Mouse (Mus musculus): ENCODE measurements around the gene Rnf43. TPM values are rescaled to one million over a fixed set of nuclear protein-coding genes. Genes with fewer than 3 reads are reported as not detected.

The Rnf43 gene
- total RNA-seq (2018; cell fraction: chromatin; rRNA removed): 1 to 10 TPM in 20 of 26 experiments, under 1 TPM in 5, not detected in 1; 0.34 to 6.4 (median 2.0) TPM
- total RNA-seq (2018; cell fraction: cytosol; rRNA removed): 1 to 10 TPM in 12 of 26 experiments, under 1 TPM in 14; 0.27 to 1.8 (median 0.98) TPM
- total RNA-seq (2018; cell fraction: nucleus; rRNA removed): 1 to 10 TPM in 23 of 26 experiments, under 1 TPM in 3; 0.92 to 8.1 (median 2.5) TPM
- 0.70 to 0.96 TPM (median 0.83 TPM) in 3 replicates for polyA plus RNA-seq (2018)

- 0% methylated on average over 8 of the region's 8 CpGs for WGBS (ENCODE audit: missing documents)
- H3K27ac ChIP-seq: no peak within 1 kb of the TSS
- peak within 1 kb of the TSS; percentile 49 for H3K4me3 ChIP-seq (ENCODE audit: inconsistent target)
- no peaks in the 10 kb centered on the region for H3K79me2 ChIP-seq (ENCODE audit: inconsistent target)
- H3K36me3 ChIP-seq (ENCODE audit: inconsistent target): no peaks in the 10 kb centered on the region
Observed at GRCm38 (mm10) chr11:87662407-87662806, at the start of gene Rnf43. TSS of gene Rnf43 (plus strand) at chr11:87662722.

- H3K27ac ChIP-seq: no peak overlapping the region
- H3K4me3 ChIP-seq (ENCODE audit: inconsistent target): no peak overlapping the region
- WGBS (ENCODE audit: missing documents): 98% methylated on average over 7 of the region's 7 CpGs
- no peaks in the 10 kb centered on the region for H3K79me2 ChIP-seq (ENCODE audit: inconsistent target)
- peaks cover 75% of the 10 kb centered on the region for H3K36me3 ChIP-seq (ENCODE audit: inconsistent target)
Observed at GRCm38 (mm10) chr11:87613972-87614371, 48.5 kb upstream of the Rnf43 start.

GRCm38 (mm10) chr11:87615551-87615950 is 47.0 kb upstream of the Rnf43 start:
- 99% methylated on average over 5 of the region's 5 CpGs for WGBS (ENCODE audit: missing documents)
- H3K4me3 ChIP-seq (ENCODE audit: inconsistent target): no peak overlapping the region
- H3K36me3 ChIP-seq (ENCODE audit: inconsistent target): peaks cover 66% of the 10 kb centered on the region
- no peak overlapping the region for H3K27ac ChIP-seq
- H3K79me2 ChIP-seq (ENCODE audit: inconsistent target): no peaks in the 10 kb centered on the region

GRCm38 (mm10) chr11:87615952-87616351 is 46.6 kb upstream of the Rnf43 start:
- Histone ChIP-seq H3K79me2 (ENCODE audit: inconsistent target) (no peaks in the 10 kb centered on the region), H3K4me3 (ENCODE audit: inconsistent target) (no peak overlapping the region), H3K36me3 (ENCODE audit: inconsistent target) (peaks cover 62% of the 10 kb centered on the region), H3K27ac (no peak overlapping the region)
- 100% methylated on average over 2 of the region's 2 CpGs for WGBS (ENCODE audit: missing documents)

- no peak within 1 kb of the TSS for H3K27ac ChIP-seq
- 98% methylated on average over 40 of the region's 69 CpGs for WGBS (ENCODE audit: missing documents)
- H3K4me3 ChIP-seq (ENCODE audit: inconsistent target): no peak within 1 kb of the TSS
- no peaks in the 10 kb centered on the region for H3K79me2 ChIP-seq (ENCODE audit: inconsistent target)
- peaks cover 52% of the 10 kb centered on the region for H3K36me3 ChIP-seq (ENCODE audit: inconsistent target)
Observed at GRCm38 (mm10) chr11:87616790-87617474, 45.6 kb upstream of the Rnf43 start, which contains the start of gene Hsf5. TSS of gene Hsf5 (plus strand) at chr11:87617164.

DNA sequence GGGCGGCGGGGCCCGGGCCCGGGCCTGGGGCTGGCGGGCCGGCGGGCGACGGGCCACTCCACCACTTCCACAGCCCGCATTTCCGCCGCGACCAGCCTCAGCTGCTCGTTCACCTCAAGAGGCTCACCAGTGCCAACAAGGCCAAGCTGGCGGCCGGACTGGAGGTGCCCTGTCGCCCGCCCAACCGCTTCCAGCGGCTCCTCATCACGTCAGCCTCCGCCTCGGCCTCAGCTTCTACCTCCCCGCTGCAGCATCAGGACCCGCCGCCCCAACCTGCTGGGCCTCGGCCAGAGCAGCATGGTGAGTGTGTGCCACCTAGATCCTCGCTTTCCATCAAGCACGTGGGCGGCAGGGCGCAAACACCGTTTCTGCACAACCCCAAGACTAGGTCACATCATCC is 44.9 kb upstream of the Rnf43 start:
- Histone ChIP-seq H3K79me2 (ENCODE audit: inconsistent target) (no peaks in the 10 kb centered on the region), H3K27ac (no peak overlapping the region), H3K36me3 (ENCODE audit: inconsistent target) (peaks cover 46% of the 10 kb centered on the region), H3K4me3 (ENCODE audit: inconsistent target) (no peak overlapping the region)
- 98% methylated on average over 22 of the region's 32 CpGs for WGBS (ENCODE audit: missing documents)

GRCm38 (mm10) chr11:87623160-87623559 is 39.4 kb upstream of the Rnf43 start:
- no peak overlapping the region for H3K4me3 ChIP-seq (ENCODE audit: inconsistent target)
- WGBS (ENCODE audit: missing documents): 100% methylated on average over 4 of the region's 4 CpGs
- peaks cover under 1% of the 10 kb centered on the region; the same call in 1 of the 2 replicates for H3K36me3 ChIP-seq (ENCODE audit: inconsistent target)
- H3K27ac ChIP-seq: no peak overlapping the region
- no peaks in the 10 kb centered on the region for H3K79me2 ChIP-seq (ENCODE audit: inconsistent target)

GRCm38 (mm10) chr11:87629859-87630258 is 32.7 kb upstream of the Rnf43 start:
- 20% methylated on average over 10 of the region's 10 CpGs for WGBS (ENCODE audit: missing documents)
- no peak overlapping the region for H3K4me3 ChIP-seq (ENCODE audit: inconsistent target)

GRCm38 (mm10) chr11:87638793-87639192 is 23.7 kb upstream of the Rnf43 start:
- WGBS (ENCODE audit: missing documents): 54% methylated on average over 2 of the region's 2 CpGs
- Histone ChIP-seq H3K36me3 (ENCODE audit: inconsistent target) (no peaks in the 10 kb centered on the region), H3K79me2 (ENCODE audit: inconsistent target) (no peaks in the 10 kb centered on the region), H3K27ac (no peak overlapping the region), H3K4me3 (ENCODE audit: inconsistent target) (peak overlapping the region; percentile 22)

More at GRCm38 (mm10) chr11:87629859-87630258, 32.7 kb upstream of the Rnf43 start:
- Histone ChIP-seq H3K36me3 (ENCODE audit: inconsistent target) (no peaks in the 10 kb centered on the region), H3K27ac (no peak overlapping the region), H3K79me2 (ENCODE audit: inconsistent target) (no peaks in the 10 kb centered on the region)

DNA sequence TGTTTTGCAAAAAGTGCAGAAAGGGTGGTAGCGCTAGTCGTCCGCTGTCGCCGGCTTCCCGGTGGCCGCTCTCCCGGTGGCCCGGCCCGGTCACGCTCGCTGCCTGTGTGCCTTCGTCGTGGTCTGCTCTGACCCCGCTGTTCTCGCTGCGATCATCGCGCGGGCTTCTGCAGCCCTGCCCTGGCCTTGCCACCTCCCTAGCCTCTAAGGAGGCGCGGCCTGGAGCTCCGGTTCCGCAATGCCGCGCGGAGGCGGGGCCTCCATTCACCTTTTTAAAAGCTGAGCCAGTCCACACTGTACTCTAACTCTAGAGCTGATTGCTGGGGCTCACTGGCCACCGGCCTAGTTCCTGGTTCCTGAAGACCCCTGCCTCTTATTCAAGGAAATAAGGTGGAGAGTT is 23.3 kb upstream of the Rnf43 start:
- no peaks in the 10 kb centered on the region for H3K36me3 ChIP-seq (ENCODE audit: inconsistent target)
- no peaks in the 10 kb centered on the region for H3K79me2 ChIP-seq (ENCODE audit: inconsistent target)
- no peak overlapping the region for H3K27ac ChIP-seq
- 3% methylated on average over 29 of the region's 29 CpGs for WGBS (ENCODE audit: missing documents)
- peak overlapping the region; percentile 22 for H3K4me3 ChIP-seq (ENCODE audit: inconsistent target)

DNA sequence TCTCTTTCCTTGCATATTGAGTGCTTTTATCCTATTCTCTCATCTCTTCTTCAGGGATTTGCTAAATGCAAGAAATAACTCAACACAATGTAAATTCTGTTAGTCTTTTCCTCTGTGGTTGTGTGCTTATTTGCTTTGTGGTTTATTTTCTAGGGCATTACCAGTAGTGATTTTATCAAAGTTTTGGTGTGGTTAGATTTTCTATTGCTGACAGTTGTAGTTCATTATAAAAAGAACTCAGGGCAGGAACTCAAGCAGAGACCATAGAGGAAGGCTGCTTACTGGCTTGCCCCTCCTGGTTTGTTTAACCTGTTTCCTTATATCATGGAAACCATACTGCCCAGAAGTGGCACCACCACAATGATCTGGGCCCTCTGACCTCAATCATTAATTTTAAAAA is 19.7 kb upstream of the Rnf43 start:
- Histone ChIP-seq H3K4me3 (ENCODE audit: inconsistent target) (no peak overlapping the region), H3K79me2 (ENCODE audit: inconsistent target) (no peaks in the 10 kb centered on the region), H3K36me3 (ENCODE audit: inconsistent target) (no peaks in the 10 kb centered on the region), H3K27ac (no peak overlapping the region)

GRCm38 (mm10) chr11:87654693-87655092 is 7.8 kb upstream of the Rnf43 start:
- H3K27ac ChIP-seq: no peak overlapping the region
- WGBS (ENCODE audit: missing documents): 31% methylated on average over 5 of the region's 5 CpGs
- no peaks in the 10 kb centered on the region for H3K79me2 ChIP-seq (ENCODE audit: inconsistent target)
- H3K36me3 ChIP-seq (ENCODE audit: inconsistent target): no peaks in the 10 kb centered on the region
- H3K4me3 ChIP-seq (ENCODE audit: inconsistent target): no peak overlapping the region

GRCm38 (mm10) chr11:87659216-87659615 is 3.3 kb upstream of the Rnf43 start:
- no peaks in the 10 kb centered on the region for H3K79me2 ChIP-seq (ENCODE audit: inconsistent target)
- WGBS (ENCODE audit: missing documents): 81% methylated on average over 7 of the region's 7 CpGs
- no peak overlapping the region for H3K27ac ChIP-seq
- H3K36me3 ChIP-seq (ENCODE audit: inconsistent target): no peaks in the 10 kb centered on the region
- H3K4me3 ChIP-seq (ENCODE audit: inconsistent target): no peak overlapping the region

- Histone ChIP-seq H3K4me3 (ENCODE audit: inconsistent target) (peak overlapping the region; percentile 49), H3K79me2 (ENCODE audit: inconsistent target) (no peaks in the 10 kb centered on the region), H3K27ac (no peak overlapping the region), H3K36me3 (ENCODE audit: inconsistent target) (no peaks in the 10 kb centered on the region)
- 17% methylated on average over 14 of the region's 14 CpGs for WGBS (ENCODE audit: missing documents)
Observed at GRCm38 (mm10) chr11:87662822-87663221, 300 bp downstream of the Rnf43 start.

DNA sequence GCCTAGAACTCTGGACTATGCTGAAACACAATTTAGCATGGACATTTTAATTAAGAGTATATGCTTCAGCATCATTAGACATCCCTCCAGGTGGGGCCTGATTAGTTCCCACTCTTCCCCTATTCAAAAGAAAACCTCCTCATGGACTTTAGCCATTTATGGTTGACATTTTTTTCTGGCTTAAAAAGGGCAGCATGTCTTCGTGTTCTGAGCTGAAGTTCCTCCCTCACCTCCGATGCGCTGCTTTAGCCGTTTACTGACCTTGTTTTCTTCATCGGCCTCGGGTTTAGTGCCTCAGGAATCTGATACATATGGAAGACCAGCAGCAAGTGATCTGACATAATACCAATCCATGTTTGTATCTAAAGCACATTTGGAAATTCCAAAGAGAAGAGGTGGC is 1.4 kb downstream of the Rnf43 start:
- Histone ChIP-seq H3K27ac (no peak overlapping the region), H3K79me2 (ENCODE audit: inconsistent target) (no peaks in the 10 kb centered on the region), H3K36me3 (ENCODE audit: inconsistent target) (no peaks in the 10 kb centered on the region), H3K4me3 (ENCODE audit: inconsistent target) (no peak overlapping the region)
- WGBS (ENCODE audit: missing documents): 92% methylated on average over 6 of the region's 6 CpGs
